Mouse (Mus musculus): ENCODE measurements around the gene Rnpc3.

- no peak for TF ChIP-seq POLR2A (IDR thresholded peaks at IDR 0.05; ENCODE audit: low read depth, low read length)
- no peak for TF ChIP-seq CTCF (IDR thresholded peaks at IDR 0.05; ENCODE audit: borderline replicate concordance, insufficient read depth, low read length)
Measured at GRCm38 (mm10) chr3:113606599-113606998, 23.4 kb downstream of the Rnpc3 start, which contains the start of gene Amy1.
